Mouse (Mus musculus) intestine, postnatal 0 days (tissue): ENCODE results near the gene Ndufs1. TPM values are rescaled to one million over a fixed set of nuclear protein-coding genes. Genes with fewer than 3 reads are reported as not detected.

Experiments used
- ATAC-seq: fragments of 200-750 bp; cut with Nextera tagmentation; 2 replicates; pipeline ENCODE4 v1.8.0; 2017; ENCODE audit warnings: mild to moderate bottlenecking, moderate TSS enrichment, moderate library complexity
- H3K27ac ChIP-seq: fragments of 300-500 bp; sonication (generic); 2 replicates; pipeline ENCODE4 v1.5.1; 2014; ENCODE audit warnings: mild to moderate bottlenecking, low read depth, low read length, moderate library complexity
- H3K27me3 ChIP-seq: fragments of 300-500 bp; sonication (generic); replicated peaks from 2 replicates; pipeline ENCODE4 v1.6.1; 2014; ENCODE audit warnings: low read length, mixed read lengths; ENCODE audit not compliant: control insufficient read depth, insufficient read depth
- H3K36me3 ChIP-seq: fragments of 300-500 bp; sonication (generic); 2 replicates; pipeline ENCODE4 v1.6.1; 2014; ENCODE audit warnings: mild to moderate bottlenecking, moderate library complexity; ENCODE audit not compliant: control insufficient read depth, insufficient read depth
- H3K4me1 ChIP-seq: fragments of 300-500 bp; sonication (generic); replicated peaks from 2 replicates; pipeline ENCODE4 v1.6.1; 2014; ENCODE audit warnings: antibody characterized with exemption, low read length, mixed read lengths; ENCODE audit not compliant: control insufficient read depth, insufficient read depth
- H3K4me2 ChIP-seq: fragments of 300-500 bp; sonication (generic); replicated peaks from 2 replicates; pipeline ENCODE4 v1.6.1; 2014; ENCODE audit warnings: low read depth, mild to moderate bottlenecking, moderate library complexity
- H3K4me3 ChIP-seq: fragments of 300-500 bp; sonication (generic); 2 replicates; pipeline ENCODE4 v1.5.1; 2014; ENCODE audit warnings: low read depth, low read length
- H3K9ac ChIP-seq: fragments of 300-500 bp; sonication (generic); 2 replicates; pipeline ENCODE4 v1.6.1; 2014; ENCODE audit warnings: mild to moderate bottlenecking, low read depth, low read length
- H3K9me3 ChIP-seq: fragments of 300-500 bp; sonication (generic); 2 replicates; pipeline ENCODE4 v1.6.1; 2016; ENCODE audit warnings: mixed run types; ENCODE audit not compliant: control insufficient read depth
- CTCF ChIP-seq: sonication (generic); IDR thresholded peaks from 2 replicates; pipeline ENCODE4 v1.5.1; 2016; ENCODE audit warnings: low read depth, mild to moderate bottlenecking, control low read depth, antibody characterized with exemption, moderate library complexity
- WGBS: fragments of 180-500 bp; shearing (Covaris S2); extraction: QIAGEN DNeasy Blood & Tissue Kit; methylation state at CpG from one replicate; pipeline ENCODE4 v1.1.7; 2014; 5-methylcytosine and 5-hydroxymethylcytosine counted together
- microRNA-seq: library from miRNA; unstranded; fragments of <30 nt; microRNA quantifications from one replicate; pipeline ENCODE4, GENCODE M21; 2016
- polyA plus RNA-seq: library from polyadenylated mRNA; unstranded; fragments of >200 nt; fragmentation: Nextera tagmentation; extraction: Ambion mirVana; gene quantifications from 2 replicates; pipeline ENCODE4 v1.2.1, GENCODE M21; 2015

Ndufs1 gene
- polyA plus RNA-seq, 1 experiment from 2014 or later = 129 TPM

- no peak overlapping the region for H3K27ac ChIP-seq
- H3K36me3 ChIP-seq = no peaks in the 10 kb centered on the region
- H3K4me2 ChIP-seq = no peak overlapping the region
- TF ChIP-seq CTCF = peak; percentile 68
- ATAC-seq = no peak
- no peak overlapping the region for H3K4me3 ChIP-seq
- 52% methylated on average over 7 of the region's 7 CpGs for whole genome bisulfite sequencing
- no peak overlapping the region for H3K9ac ChIP-seq
- H3K27me3 ChIP-seq = no peaks in the 10 kb centered on the region
- H3K9me3 ChIP-seq = no peaks in the 10 kb centered on the region
- H3K4me1 ChIP-seq = peaks cover 8% of the 10 kb centered on the region
Observed at GRCm38 (mm10) chr1:63110536-63111285, 65.9 kb downstream of the Ndufs1 start.

GRCm38 (mm10) chr1:63107614-63108327 lies 68.9 kb downstream of the Ndufs1 start:
- Histone ChIP-seq H3K4me1 (peaks cover 8% of the 10 kb centered on the region), H3K9me3 (no peaks in the 10 kb centered on the region), H3K4me2 (peak overlapping the region; percentile 39), H3K27me3 (no peaks in the 10 kb centered on the region), H3K4me3 (no peak overlapping the region), H3K9ac (no peak overlapping the region), H3K27ac (peak overlapping the region; percentile 57), H3K36me3 (peaks cover 6% of the 10 kb centered on the region)
- no peak for TF ChIP-seq CTCF
- WGBS = 45% methylated on average over 6 of the region's 6 CpGs
- 0 out of 2 replicates have a peak, but pooled peaks have one; percentile 16 for ATAC-seq

- no peak overlapping the region for H3K4me3 ChIP-seq
- H3K36me3 ChIP-seq = peaks cover 42% of the 10 kb centered on the region
- WGBS = 88% methylated on average over 12 of the region's 12 CpGs
- no peak for ATAC-seq
- H3K27ac ChIP-seq = no peak overlapping the region
- H3K9ac ChIP-seq = no peak overlapping the region
- H3K27me3 ChIP-seq = no peaks in the 10 kb centered on the region
- TF ChIP-seq CTCF = no peak
- no peaks in the 10 kb centered on the region for H3K9me3 ChIP-seq
- H3K4me2 ChIP-seq = no peak overlapping the region
- peaks cover 5% of the 10 kb centered on the region for H3K4me1 ChIP-seq
Observed at GRCm38 (mm10) chr1:63102758-63103451, 73.7 kb downstream of the Ndufs1 start.

GRCm38 (mm10) chr1:63100196-63100595 lies 76.4 kb downstream of the Ndufs1 start:
- H3K4me2 ChIP-seq = no peak overlapping the region
- no peak overlapping the region for H3K9ac ChIP-seq
- no peak overlapping the region for H3K27ac ChIP-seq
- no peaks in the 10 kb centered on the region for H3K4me1 ChIP-seq
- WGBS = 94% methylated on average over 8 of the region's 8 CpGs
- ATAC-seq = no peak
- H3K4me3 ChIP-seq = no peak overlapping the region
- H3K27me3 ChIP-seq = no peaks in the 10 kb centered on the region
- no peak for TF ChIP-seq CTCF
- peaks cover 54% of the 10 kb centered on the region for H3K36me3 ChIP-seq
- no peaks in the 10 kb centered on the region for H3K9me3 ChIP-seq

- H3K4me3 ChIP-seq = no peak overlapping the region
- 77% methylated on average over 4 of the region's 4 CpGs for WGBS
- no peaks in the 10 kb centered on the region for H3K27me3 ChIP-seq
- no peak for TF ChIP-seq CTCF
- no peaks in the 10 kb centered on the region for H3K4me1 ChIP-seq
- H3K9me3 ChIP-seq = no peaks in the 10 kb centered on the region
- H3K9ac ChIP-seq = no peak overlapping the region
- H3K36me3 ChIP-seq = peaks cover 59% of the 10 kb centered on the region
- no peak overlapping the region for H3K27ac ChIP-seq
- no peak for ATAC-seq
- no peak overlapping the region for H3K4me2 ChIP-seq
Observed at GRCm38 (mm10) chr1:63098831-63099230, 77.8 kb downstream of the Ndufs1 start.

GRCm38 (mm10) chr1:63096071-63096470 lies 80.6 kb downstream of the Ndufs1 start:
- H3K36me3 ChIP-seq = peaks cover 61% of the 10 kb centered on the region
- no peak for TF ChIP-seq CTCF
- H3K9ac ChIP-seq = no peak overlapping the region
- no peak overlapping the region for H3K27ac ChIP-seq
- no peak overlapping the region for H3K4me3 ChIP-seq
- no peaks in the 10 kb centered on the region for H3K27me3 ChIP-seq
- WGBS = 85% methylated on average over 5 of the region's 5 CpGs
- no peaks in the 10 kb centered on the region for H3K4me1 ChIP-seq
- no peak for ATAC-seq
- no peaks in the 10 kb centered on the region for H3K9me3 ChIP-seq
- H3K4me2 ChIP-seq = no peak overlapping the region

Small RNAs within 50 kb of the gene (microRNA-seq; reads per million reads assigned to microRNA genes)
- gene Gm24557 (not detected), gene Gm27512 (not detected)

Other genes starting within 250 kb of the Ndufs1 start
- gene Ino80d, start 62.2 kb downstream of the Ndufs1 start, polyA plus RNA-seq = 5.7 and 6.7 TPM in 2 replicates
- 316 and 324 TPM in 2 replicates for gene Eef1b2, start within 50 bp of the Ndufs1 start, polyA plus RNA-seq
- gene Gpr1, start 37.7 kb upstream of the Ndufs1 start, polyA plus RNA-seq = 0.08 TPM in 2 replicates
- 1.8 and 1.9 TPM in 2 replicates for gene Zdbf2, start 96.4 kb upstream of the Ndufs1 start, polyA plus RNA-seq